Mouse (Mus musculus) brown adipose tissue, adult 24 weeks (tissue): Measurements from ENCODE around the gene Uba6. TPM values are rescaled to one million over a fixed set of nuclear protein-coding genes. Genes with fewer than 3 reads are reported as not detected.

Experiments used
- H3K27ac ChIP-seq: fragments of 200-500 bp; replicated peaks from 2 replicates; pipeline ENCODE4 v1.5.1; 2012; ENCODE audit warnings: low read depth, mild to moderate bottlenecking, low read length
- H3K4me1 ChIP-seq: fragments of 200-500 bp; 2 replicates; pipeline ENCODE4 v1.6.1; 2012; ENCODE audit warnings: low read length, mixed read lengths; ENCODE audit not compliant: control insufficient read depth, insufficient read depth, insufficient read length
- H3K4me3 ChIP-seq: fragments of 200-500 bp; 2 replicates; pipeline ENCODE4 v1.5.1; 2012; ENCODE audit warnings: low read depth, mild to moderate bottlenecking, low read length, moderate library complexity; ENCODE audit not compliant: insufficient read depth
- polyA plus RNA-seq: library from polyadenylated mRNA; stranded (reverse); fragments of >200 nt; gene quantifications from 2 replicates; pipeline ENCODE4 v1.2.4, GENCODE M21; 2012; ENCODE audit not compliant: missing spikeins, insufficient read depth, insufficient read length

The Uba6 gene
- 4.8 and 7.1 TPM in 2 replicates for polyA plus RNA-seq

GRCm38 (mm10) chr5:86172449-86173161 lies at the start of gene Uba6:
TSS of gene Uba6 (minus strand) at chr5:86172803.
- peak within 1 kb of the TSS; percentile 17; the same call in 1 of the 2 replicates for H3K27ac ChIP-seq
- peak within 1 kb of the TSS; percentile 91 for H3K4me3 ChIP-seq
- no peaks in the 10 kb centered on the region for H3K4me1 ChIP-seq

GRCm38 (mm10) chr5:86197801-86198200 lies 25.2 kb upstream of the Uba6 start, which contains the start of gene Gnrhr:
TSS of gene Gnrhr (minus strand) at chr5:86197901.
- H3K27ac ChIP-seq, result no peak within 1 kb of the TSS
- H3K4me3 ChIP-seq, result no peak within 1 kb of the TSS

GRCm38 (mm10) chr5:86191356-86191755 lies 18.8 kb upstream of the Uba6 start:
- Histone ChIP-seq H3K4me3 (no peak overlapping the region), H3K27ac (no peak overlapping the region), H3K4me1 (no peaks in the 10 kb centered on the region)

More at GRCm38 (mm10) chr5:86197801-86198200, 25.2 kb upstream of the Uba6 start, which contains the start of gene Gnrhr:
- H3K4me1 ChIP-seq, result no peaks in the 10 kb centered on the region

- H3K4me1 ChIP-seq, result no peaks in the 10 kb centered on the region
- H3K4me3 ChIP-seq, result no peak overlapping the region
- no peak overlapping the region for H3K27ac ChIP-seq
Measured at GRCm38 (mm10) chr5:86190770-86191169, 18.2 kb upstream of the Uba6 start.

- no peak overlapping the region for H3K4me3 ChIP-seq
- no peaks in the 10 kb centered on the region for H3K4me1 ChIP-seq
- H3K27ac ChIP-seq, result no peak overlapping the region
Measured at GRCm38 (mm10) chr5:86190290-86190689, 17.7 kb upstream of the Uba6 start.

GRCm38 (mm10) chr5:86187441-86187840 lies 14.8 kb upstream of the Uba6 start:
- H3K27ac ChIP-seq, result no peak overlapping the region
- no peak overlapping the region for H3K4me3 ChIP-seq
- no peaks in the 10 kb centered on the region for H3K4me1 ChIP-seq

GRCm38 (mm10) chr5:86173778-86174177 lies 1.2 kb upstream of the Uba6 start:
- H3K4me3 ChIP-seq, result no peak overlapping the region
- H3K27ac ChIP-seq, result no peak overlapping the region
- no peaks in the 10 kb centered on the region for H3K4me1 ChIP-seq

GRCm38 (mm10) chr5:86172088-86172448 lies 535 bp downstream of the Uba6 start:
- no peak overlapping the region; the same call in 1 of the 2 replicates for H3K27ac ChIP-seq

GRCm38 (mm10) chr5:86129828-86130227 lies 42.8 kb downstream of the Uba6 start:
- Histone ChIP-seq H3K27ac (no peak overlapping the region), H3K4me1 (no peaks in the 10 kb centered on the region), H3K4me3 (no peak overlapping the region)

More at GRCm38 (mm10) chr5:86172088-86172448, 535 bp downstream of the Uba6 start:
- Histone ChIP-seq H3K4me3 (peak overlapping the region; percentile 91), H3K4me1 (no peaks in the 10 kb centered on the region)

GRCm38 (mm10) chr5:86128749-86129148 lies 43.9 kb downstream of the Uba6 start:
- Histone ChIP-seq H3K4me1 (no peaks in the 10 kb centered on the region), H3K27ac (no peak overlapping the region), H3K4me3 (no peak overlapping the region)

- H3K4me3 ChIP-seq, result no peak overlapping the region
- no peaks in the 10 kb centered on the region for H3K4me1 ChIP-seq
- H3K27ac ChIP-seq, result no peak overlapping the region
Measured at GRCm38 (mm10) chr5:86118457-86119094, 54.0 kb downstream of the Uba6 start.

GRCm38 (mm10) chr5:86113997-86114396 lies 58.6 kb downstream of the Uba6 start:
- no peak overlapping the region for H3K27ac ChIP-seq
- no peaks in the 10 kb centered on the region for H3K4me1 ChIP-seq
- no peak overlapping the region for H3K4me3 ChIP-seq

- H3K27ac ChIP-seq, result no peak overlapping the region
Measured at GRCm38 (mm10) chr5:86113037-86113436, 59.6 kb downstream of the Uba6 start.

GRCm38 (mm10) chr5:86111074-86111473 lies 61.5 kb downstream of the Uba6 start:
- Histone ChIP-seq H3K27ac (no peak overlapping the region), H3K4me1 (no peaks in the 10 kb centered on the region), H3K4me3 (no peak overlapping the region)

More at GRCm38 (mm10) chr5:86113037-86113436, 59.6 kb downstream of the Uba6 start:
- Histone ChIP-seq H3K4me1 (no peaks in the 10 kb centered on the region), H3K4me3 (no peak overlapping the region)

- no peak overlapping the region for H3K27ac ChIP-seq
- no peaks in the 10 kb centered on the region for H3K4me1 ChIP-seq
- H3K4me3 ChIP-seq, result no peak overlapping the region
Measured at GRCm38 (mm10) chr5:86106610-86107009, 66.0 kb downstream of the Uba6 start.

GRCm38 (mm10) chr5:86102176-86102575 lies 70.4 kb downstream of the Uba6 start:
- H3K4me1 ChIP-seq, result no peaks in the 10 kb centered on the region
- H3K27ac ChIP-seq, result no peak overlapping the region
- no peak overlapping the region for H3K4me3 ChIP-seq
